Mouse (Mus musculus) heart, postnatal 14 days (tissue): ENCODE results near the gene Duxf3. TPM values are rescaled to one million over a fixed set of nuclear protein-coding genes. Genes with fewer than 3 reads are reported as not detected.
"Not testable (repeated sequence)": the region's sequence is repeated elsewhere in the genome, so short reads cannot be mapped to it uniquely, and the experiment has no call there.

Experiments used
- DNase-seq, 2 experiments: peaks; one replicate each; pipeline ENCODE4 v3.0.0; 2021 to 2022
- intact Hi-C: fragments of 180-260 bp; cut with DNase I; formaldehyde crosslinking; loops from one replicate; pipeline ENCODE4 v1.15.1; 2025
- long read RNA-seq, 2 experiments: library from polyadenylated mRNA; stranded (forward); transcript quantifications; one replicate each; pipeline ENCODE4 v2.0.0; 2021
- total RNA-seq, 2 experiments: library from RNA; stranded (reverse); gene quantifications; 2 replicates each; pipeline ENCODE4 v1.2.3; 2021

The Duxf3 gene
- total RNA-seq, result not detected
- long read RNA-seq, experiment 1, result 0 reads
- long read RNA-seq, experiment 2, result 0 reads

- DNase-seq, result peak in 1 of 2 experiments; percentile 29
- intact Hi-C loops, result not testable (repeated sequence)
Measured at GRCm38 (mm10) chr10:58232641-58232969, at the start of gene Duxf3. TSS of gene Duxf3 (minus strand) at chr10:58232675.

GRCm38 (mm10) chr10:58282238-58282637 lies 49.8 kb upstream of the Duxf3 start:
- DNase-seq, result no peak
- intact Hi-C loops, result no loop called here

GRCm38 (mm10) chr10:58258466-58258865 lies 26.0 kb upstream of the Duxf3 start:
- DNase-seq, result no peak
- intact Hi-C loops, result loop anchor here (5.0 kb wide), 1 partner anchor 64 kb away; the partner anchor contains the start of gene Lims1

- intact Hi-C loops, result loop anchor here (5.0 kb wide), 1 partner anchor 66 kb away; the partner anchor contains the start of gene Lims1
- DNase-seq, result peak in 1 of 2 experiments; percentile 6
Measured at GRCm38 (mm10) chr10:58255954-58256353, 23.5 kb upstream of the Duxf3 start.

GRCm38 (mm10) chr10:58255213-58255892 lies 22.9 kb upstream of the Duxf3 start, which contains the start of gene Gcc2:
TSS of gene Gcc2 (plus strand) at chr10:58255497.
- intact Hi-C loops, result loop anchor here (5.0 kb wide), 1 partner anchor 67 kb away; the partner anchor contains the start of gene Lims1
- DNase-seq, result peak; percentile 91 to 94

- intact Hi-C loops, result loop anchor here (5.0 kb wide), 1 partner anchor 68 kb away; the partner anchor contains the start of gene Lims1
- no peak for DNase-seq
Measured at GRCm38 (mm10) chr10:58254635-58255175, 22.2 kb upstream of the Duxf3 start.

GRCm38 (mm10) chr10:58249535-58249934 lies 17.1 kb upstream of the Duxf3 start:
- no peak for DNase-seq
- intact Hi-C loops, result no loop called here

- DNase-seq, result peak; percentile 38 to 61
- intact Hi-C loops, result not testable (repeated sequence)
Measured at GRCm38 (mm10) chr10:58238984-58239740, 6.7 kb upstream of the Duxf3 start.

GRCm38 (mm10) chr10:58236613-58237012 lies 4.1 kb upstream of the Duxf3 start, which contains the start of gene Gm4981:
TSS of gene Gm4981 (minus strand) at chr10:58236701.
- no peak for DNase-seq
- intact Hi-C loops, result no loop called here

- intact Hi-C loops, result not testable (repeated sequence)
- peak; percentile 18 to 19 for DNase-seq
Measured at GRCm38 (mm10) chr10:58234985-58235384, 2.5 kb upstream of the Duxf3 start.

- DNase-seq, result not testable (repeated sequence)
Measured at GRCm38 (mm10) chr10:58233740-58234121, 1.3 kb upstream of the Duxf3 start.

GRCm38 (mm10) chr10:58233054-58233739 lies 722 bp upstream of the Duxf3 start:
- peak; percentile 22 to 29 for DNase-seq
- intact Hi-C loops, result not testable (repeated sequence)

More at GRCm38 (mm10) chr10:58233740-58234121, 1.3 kb upstream of the Duxf3 start:
- intact Hi-C loops, result not testable (repeated sequence)

- DNase-seq, result peak; percentile 70 to 76
Measured at GRCm38 (mm10) chr10:58231779-58232640, 465 bp downstream of the Duxf3 start.

GRCm38 (mm10) chr10:58231088-58231487 lies 1.4 kb downstream of the Duxf3 start:
- peak in 1 of 2 experiments; percentile 52 for DNase-seq
- intact Hi-C loops, result not testable (repeated sequence)

More at GRCm38 (mm10) chr10:58231779-58232640, 465 bp downstream of the Duxf3 start:
- intact Hi-C loops, result not testable (repeated sequence)

- intact Hi-C loops, DNase-seq: not testable (repeated sequence)
Measured at GRCm38 (mm10) chr10:58230021-58230420, 2.5 kb downstream of the Duxf3 start.

- intact Hi-C loops, result not testable (repeated sequence)
- peak in 1 of 2 experiments; percentile 39 for DNase-seq
Measured at GRCm38 (mm10) chr10:58227798-58228197, 4.7 kb downstream of the Duxf3 start.

- intact Hi-C loops, DNase-seq: not testable (repeated sequence)
Measured at GRCm38 (mm10) chr10:58226357-58226756, 6.1 kb downstream of the Duxf3 start.

GRCm38 (mm10) chr10:58224827-58225785 lies 7.4 kb downstream of the Duxf3 start, which contains the start of gene AW822073:
TSS of gene AW822073 (minus strand) at chr10:58224930.
- intact Hi-C loops, result not testable (repeated sequence)
- peak in 1 of 2 experiments; percentile 41 for DNase-seq
